Mouse (Mus musculus) megakaryocyte, adult 5-6 weeks (primary cell): ENCODE results near the gene Cdc42bpg. TPM values are rescaled to one million over a fixed set of nuclear protein-coding genes. Genes with fewer than 3 reads are reported as not detected.
A peak's percentile ranks its signal among the peaks of the same experiment; 100 is the strongest.

Source experiments
- ATAC-seq: 2 replicates; pipeline ENCODE4 v1.8.0; 2016; ENCODE audit warnings: mild to moderate bottlenecking, inconsistent platforms; ENCODE audit not compliant: poor library complexity, severe bottlenecking
- total RNA-seq, 2 experiments: library from RNA; stranded (forward) in 1 of 2; stranded (reverse) in 1 of 2; fragments of 153-499, 151-499 nt in 1 of 2; fragments of 221-1000, 200-1000 nt in 1 of 2; gene quantifications; 2 replicates each; pipeline versions ENCODE4 v1.2.3 to v1.2.4; 2015 to 2017

Gene Cdc42bpg
- total RNA-seq, 2 experiments from 2014 or later: 0.56 to 0.88 TPM

- ATAC-seq: no peak
Observed at GRCm38 (mm10) chr19:6346023-6346422, 39.8 kb downstream of the Cdc42bpg start.

- peak; percentile 16 for ATAC-seq
Observed at GRCm38 (mm10) chr19:6346661-6347060, 40.4 kb downstream of the Cdc42bpg start.

- ATAC-seq: no peak
Observed at GRCm38 (mm10) chr19:6347615-6348014, 41.4 kb downstream of the Cdc42bpg start.

GRCm38 (mm10) chr19:6348717-6349116 lies 42.5 kb downstream of the Cdc42bpg start:
- no peak for ATAC-seq

- ATAC-seq: no peak
Observed at GRCm38 (mm10) chr19:6349215-6349983, 43.1 kb downstream of the Cdc42bpg start.

GRCm38 (mm10) chr19:6351431-6352106 lies 45.3 kb downstream of the Cdc42bpg start:
- no peak for ATAC-seq

- ATAC-seq: peak; percentile 55
Observed at GRCm38 (mm10) chr19:6352107-6352505, 45.9 kb downstream of the Cdc42bpg start.

- no peak for ATAC-seq
Observed at GRCm38 (mm10) chr19:6354030-6354429, 47.8 kb downstream of the Cdc42bpg start.

- ATAC-seq: no peak
Observed at GRCm38 (mm10) chr19:6361291-6361690, 55.0 kb downstream of the Cdc42bpg start.

- no peak for ATAC-seq
Observed at GRCm38 (mm10) chr19:6363091-6363410, 56.8 kb downstream of the Cdc42bpg start.

GRCm38 (mm10) chr19:6363411-6364240 lies 57.4 kb downstream of the Cdc42bpg start, which contains the start of gene Sf1:
Gene Sf1 (plus strand): TSS chr19:6363690.
- peak; percentile 85 for ATAC-seq

GRCm38 (mm10) chr19:6364317-6364725 lies 58.1 kb downstream of the Cdc42bpg start:
- peak; percentile 14; the same call in 1 of the 2 replicates for ATAC-seq

- ATAC-seq: no peak
Observed at GRCm38 (mm10) chr19:6364842-6365241, 58.6 kb downstream of the Cdc42bpg start.

GRCm38 (mm10) chr19:6370175-6370574 lies 63.9 kb downstream of the Cdc42bpg start:
- ATAC-seq: no peak

GRCm38 (mm10) chr19:6372433-6372832 lies 66.2 kb downstream of the Cdc42bpg start:
- no peak for ATAC-seq

- peak; percentile 57 for ATAC-seq
Observed at GRCm38 (mm10) chr19:6373539-6374400, 67.5 kb downstream of the Cdc42bpg start.

GRCm38 (mm10) chr19:6374571-6374970 lies 68.3 kb downstream of the Cdc42bpg start:
- ATAC-seq: no peak
